Comparison of ENCODE assay signal across 8 mouse cellular contexts in the genomic region with DNA sequence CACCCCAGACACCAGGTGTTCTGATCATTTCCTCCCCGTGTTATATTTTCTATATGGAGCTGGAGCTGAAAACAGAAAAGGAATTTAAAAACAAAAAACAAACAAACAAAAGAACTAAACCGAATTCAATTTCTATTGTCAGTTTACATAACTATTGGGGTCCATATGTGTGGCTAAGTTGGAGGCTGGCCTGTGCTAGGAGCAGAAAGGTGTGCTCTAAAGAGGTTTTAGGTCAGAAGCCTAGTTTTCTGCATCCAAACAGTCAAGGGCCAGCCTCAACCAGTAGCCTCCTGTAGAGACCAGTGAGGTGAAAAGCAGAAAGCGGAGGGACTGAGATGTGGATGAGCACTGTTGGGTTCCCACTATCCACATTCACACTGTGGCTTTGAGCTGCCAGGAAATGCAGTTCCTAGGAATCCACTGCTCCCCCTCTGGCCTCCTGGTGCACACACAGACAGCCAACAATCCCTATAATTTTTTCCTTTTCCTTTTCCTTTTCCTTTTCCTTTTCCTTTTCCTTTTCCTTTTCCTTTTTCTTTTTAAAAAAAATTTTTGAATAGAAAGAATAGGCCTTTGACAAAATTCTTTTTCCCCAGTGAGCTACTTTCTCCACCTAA. TPM values are rescaled to one million over a fixed set of nuclear protein-coding genes. Genes with fewer than 3 reads are reported as not detected.
DNase-seq lines count a peak whose midpoint lies in the region; ATAC-seq and TF ChIP-seq lines count a peak whose summit lies in the region.
"Had no signal": no experiment of that assay in that cellular context is flagged by ENCODE, and none has a peak within 500 bp of the region (broad histone marks: within the 10 kb centered on the region; RNA-seq: fewer than 3 reads in every experiment).

No protein-coding gene starts in this region.

- no peaks in the 10 kb centered on the region for H3K9me3 ChIP-seq in lung, postnatal 0 days (ENCODE audit: low read length)
- no peaks in the 10 kb centered on the region for H3K9me3 ChIP-seq in hindbrain, embryonic 12.5 days (replicated peaks)

- peak; percentile 35 for TF ChIP-seq CTCF in lung, postnatal 0 days (IDR thresholded peaks at IDR 0.05)

- WGBS in lung, postnatal 0 days = 7% methylated on average over 3 of the region's 3 CpGs
- 15% methylated on average over 3 of the region's 3 CpGs for WGBS in hindbrain, embryonic 12.5 days

- H3K4me2 ChIP-seq in lung, postnatal 0 days (replicated peaks; ENCODE audit: low read depth, low read length) = peak overlapping the region; percentile 68
- H3K4me2 ChIP-seq in hindbrain, embryonic 12.5 days (replicated peaks) = peak overlapping the region; percentile 74

- no peaks in the 10 kb centered on the region for H3K36me3 ChIP-seq in lung, postnatal 0 days (ENCODE audit: insufficient read depth, low read length)
- H3K36me3 ChIP-seq in hindbrain, embryonic 12.5 days = 0 out of 2 replicates have a peak, but pooled peaks cover 4% of the 10 kb centered on the region

- H3K27me3 ChIP-seq in lung, postnatal 0 days (replicated peaks; ENCODE audit: insufficient read depth, low read length) = no peaks in the 10 kb centered on the region
- no peaks in the 10 kb centered on the region for H3K27me3 ChIP-seq in hindbrain, embryonic 12.5 days

- no peak for TF ChIP-seq EP300 in lung, postnatal 0 days (IDR thresholded peaks at IDR 0.05)

- ATAC-seq in lung, postnatal 0 days = no peak
- ATAC-seq in hindbrain, embryonic 12.5 days (ENCODE audit: low FRiP score) = no peak

- H3K4me1 ChIP-seq in lung, postnatal 0 days (ENCODE audit: insufficient read depth, low read depth, low read length) = 0 out of 2 replicates have a peak, but pooled peaks cover 3% of the 10 kb centered on the region
- peaks cover 6% of the 10 kb centered on the region for H3K4me1 ChIP-seq in hindbrain, embryonic 12.5 days

- DNase-seq in lung, postnatal 0 days (ENCODE audit: low spot score) = peak; percentile 26
- DNase-seq in lung, postnatal 14 days = no peak
- DNase-seq in c-Kit-positive CD71-positive TER-119-positive erythroid progenitor cells, embryonic 14.5 days (ENCODE audit: low spot score) = peak; percentile 0
- peak; percentile 6 for DNase-seq in mesoderm, embryonic 11.5 days (ENCODE audit: low read depth, low spot score)
- DNase-seq in adrenal gland, adult 2 months = no peak
- DNase-seq in left cerebral cortex, adult 8-10 months (ENCODE audit: low spot score in 2 of 2) = no peak

- H3K9ac ChIP-seq in lung, postnatal 0 days (replicated peaks; ENCODE audit: low read depth) = peak overlapping the region; percentile 41
- peak overlapping the region; percentile 71 for H3K9ac ChIP-seq in hindbrain, embryonic 12.5 days

- no peak overlapping the region for H3K27ac ChIP-seq in lung, postnatal 0 days (ENCODE audit: low read length)
- no peak overlapping the region for H3K27ac ChIP-seq in hindbrain, embryonic 12.5 days

- H3K4me3 ChIP-seq in lung, postnatal 0 days (ENCODE audit: low read depth, low read length) = peak overlapping the region; percentile 55
- peak overlapping the region; percentile 58 for H3K4me3 ChIP-seq in hindbrain, embryonic 12.5 days

RNA-seq across cellular contexts. Expression of a gene that starts 1.0 kb away (rescaled TPM):
- 4.7 and 4.8 TPM in 2 replicates for polyA plus RNA-seq in lung, postnatal 0 days (2015; fragmentation: Nextera tagmentation; extraction: Ambion mirVana)
- 17.0 and 18.4 TPM in 2 replicates for polyA plus RNA-seq in hindbrain, embryonic 12.5 days (2016; fragmentation: Nextera tagmentation; extraction: Ambion mirVana)
- total RNA-seq in adrenal gland, adult 2 months (2021) = 10 to 100 TPM; 13.4 to 14.4 TPM
- polyA plus RNA-seq in adrenal gland, adult 2 months (2012; rRNA removed) = 0.82 and 1.6 TPM in 2 replicates
- 10 to 100 TPM; 29.2 to 42.3 (median 35.2) TPM for total RNA-seq in left cerebral cortex, adult 8-10 months (2022)

RNA-seq across cellular contexts. Expression of a gene that starts 26.6 kb away (rescaled TPM):
- polyA plus RNA-seq in lung, postnatal 0 days (2015; fragmentation: Nextera tagmentation; extraction: Ambion mirVana) = not detected in 2 replicates
- not detected in 2 replicates for polyA plus RNA-seq in hindbrain, embryonic 12.5 days (2016; fragmentation: Nextera tagmentation; extraction: Ambion mirVana)
- under 1 TPM; 0.35 to 0.48 TPM for total RNA-seq in adrenal gland, adult 2 months (2021)
- not detected in 2 replicates for polyA plus RNA-seq in adrenal gland, adult 2 months (2012; rRNA removed)
- not detected for total RNA-seq in left cerebral cortex, adult 8-10 months (2022)
- total RNA-seq: hematopoietic stem cell, adult 5-6 weeks had no signal

RNA-seq across cellular contexts. Expression of a gene that starts 33.0 kb away (rescaled TPM):
- 5.5 and 6.7 TPM in 2 replicates for polyA plus RNA-seq in lung, postnatal 0 days (2015; fragmentation: Nextera tagmentation; extraction: Ambion mirVana)
- 18.4 and 20.2 TPM in 2 replicates for polyA plus RNA-seq in hindbrain, embryonic 12.5 days (2016; fragmentation: Nextera tagmentation; extraction: Ambion mirVana)
- total RNA-seq in adrenal gland, adult 2 months (2021) = 10 to 100 TPM; 10.1 to 14.8 TPM
- polyA plus RNA-seq in adrenal gland, adult 2 months (2012; rRNA removed) = 0.12 and 0.36 TPM in 2 replicates
- total RNA-seq in left cerebral cortex, adult 8-10 months (2022) = 10 to 100 TPM; 36.5 to 42.9 (median 41.3) TPM

Comparison
In these comparisons a context has a peak if more than half of its experiments do, and no peak if none do; other contexts are left out.
1. DNase-seq: peak in lung, postnatal 0 days (single experiment), c-Kit-positive CD71-positive TER-119-positive erythroid progenitor cells, embryonic 14.5 days (single experiment) and mesoderm, embryonic 11.5 days (single experiment); none in lung, postnatal 14 days (single experiment), adrenal gland, adult 2 months (single experiment) and left cerebral cortex, adult 8-10 months (0 of 2).